Mouse (Mus musculus) liver, embryonic 14.5 days (tissue): Measurements from ENCODE around the gene Pagr1b.
A peak's percentile ranks its signal among the peaks of the same experiment; 100 is the strongest.

Source experiments
- CTCF ChIP-seq: IDR thresholded peaks from 2 replicates; pipeline ENCODE4 v1.5.1; 2016; ENCODE audit warnings: antibody characterized with exemption, low read depth, control low read depth
- EP300 ChIP-seq: IDR thresholded peaks from 2 replicates; pipeline ENCODE4 v1.6.1; 2016; ENCODE audit warnings: antibody characterized with exemption, low read depth

GRCm38 (mm10) chr7:127016971-127017949 lies 976 bp upstream of the Pagr1b start, which contains the start of gene Pagr1a:
- TF ChIP-seq CTCF: peak; percentile 94
- TF ChIP-seq EP300: no peak
